Mouse (Mus musculus): ENCODE measurements around the gene Cd46. TPM values are rescaled to one million over a fixed set of nuclear protein-coding genes. Genes with fewer than 3 reads are reported as not detected.
A peak's percentile ranks its signal among the peaks of the same experiment; 100 is the strongest.

The Cd46 gene
- total RNA-seq, 2 experiments from 2014 or later: 0.33 to 1.9 TPM

DNA sequence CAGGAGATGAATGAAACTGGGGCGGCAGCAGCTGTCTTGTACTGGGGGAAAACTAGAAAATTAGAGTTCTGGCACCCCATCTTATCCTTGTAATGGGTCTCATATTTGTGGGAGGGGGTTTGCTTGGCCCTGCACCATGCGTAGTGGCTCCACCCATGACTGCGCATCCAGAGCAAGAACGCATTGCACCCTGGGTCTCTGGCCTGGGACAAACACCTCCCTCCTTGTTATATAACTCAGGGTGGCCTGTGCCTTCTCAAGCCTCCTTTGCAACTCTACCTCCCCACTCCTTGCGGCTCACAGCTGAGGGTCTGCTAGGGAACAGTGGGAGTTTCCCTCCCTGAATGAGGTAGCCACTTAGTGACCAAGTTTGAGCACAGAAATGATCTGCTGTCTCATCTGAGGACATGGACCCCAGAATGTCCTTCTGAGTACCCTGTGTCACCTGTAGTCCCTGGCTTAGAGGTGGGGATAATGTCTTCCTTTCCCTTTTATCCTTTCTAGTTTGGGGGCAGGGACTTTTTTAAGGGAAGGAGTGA, 72.9 kb downstream of the Cd46 start:
- no peak for ATAC-seq (replicated peaks; ENCODE audit: poor library complexity)

DNA sequence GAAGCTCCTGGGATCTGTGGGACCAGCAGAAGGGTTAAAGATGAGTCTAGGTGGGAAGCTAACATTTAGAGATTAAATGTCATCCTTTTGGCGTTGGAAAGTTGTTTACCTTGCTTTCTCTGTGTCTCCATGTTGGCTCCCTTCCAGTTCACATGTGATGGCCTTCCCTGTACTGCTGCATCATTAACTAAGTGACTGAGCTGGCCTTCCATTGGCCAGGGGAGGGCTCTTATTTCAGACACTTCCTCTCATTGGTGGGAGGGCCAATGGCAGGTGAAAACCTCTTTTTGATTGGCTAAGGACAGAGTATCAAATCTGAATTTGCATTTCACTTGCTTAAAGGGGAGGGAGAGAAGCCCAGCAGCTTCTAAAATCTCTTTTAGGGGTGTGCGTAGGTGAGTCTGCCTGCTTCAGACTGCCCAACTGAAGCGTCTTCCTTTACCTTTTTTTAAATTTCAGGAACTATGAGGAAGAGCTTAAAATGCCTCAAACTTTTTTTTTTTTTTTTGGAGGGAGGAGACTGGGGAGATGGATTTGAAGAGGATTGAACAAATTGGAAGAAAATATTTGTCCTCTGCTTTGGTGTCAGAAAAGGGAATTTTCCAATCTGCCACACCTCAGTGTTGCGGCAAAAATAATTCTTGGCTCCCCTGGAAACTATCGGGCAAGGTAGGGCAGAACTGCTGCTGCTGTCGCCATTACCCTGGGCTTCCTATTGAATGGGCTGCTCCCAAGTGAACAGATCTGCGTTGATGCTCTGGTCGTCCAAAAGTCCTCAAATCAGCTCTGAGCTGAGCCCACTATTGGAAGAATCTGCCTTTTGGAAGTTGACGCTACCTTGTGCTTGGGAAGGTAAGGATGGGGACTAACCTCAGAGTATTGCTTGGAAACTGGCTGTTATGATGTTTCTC, 73.7 kb downstream of the Cd46 start:
- ATAC-seq (replicated peaks; ENCODE audit: poor library complexity): peak; percentile 63

DNA sequence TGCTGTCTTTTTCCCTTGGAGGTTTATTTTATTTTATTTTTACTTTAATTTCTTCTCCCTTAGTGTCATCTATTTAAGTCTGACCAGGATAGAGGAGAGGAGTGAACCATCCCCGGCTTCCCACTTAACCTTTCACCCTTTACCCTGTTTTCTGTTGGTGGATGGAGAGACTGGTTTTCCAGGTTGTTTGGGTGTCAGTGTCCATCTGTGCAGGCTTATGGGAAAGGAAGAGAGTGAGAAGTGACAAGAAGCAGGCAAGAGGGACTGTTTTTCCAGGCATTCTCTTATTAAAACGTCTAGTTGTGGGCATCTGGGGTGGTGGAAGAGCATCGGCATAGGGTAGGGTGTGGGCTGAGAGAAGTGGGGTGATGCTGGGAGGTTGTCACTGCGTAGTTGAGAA, 74.4 kb downstream of the Cd46 start:
- no peak for ATAC-seq (replicated peaks; ENCODE audit: poor library complexity)

DNA sequence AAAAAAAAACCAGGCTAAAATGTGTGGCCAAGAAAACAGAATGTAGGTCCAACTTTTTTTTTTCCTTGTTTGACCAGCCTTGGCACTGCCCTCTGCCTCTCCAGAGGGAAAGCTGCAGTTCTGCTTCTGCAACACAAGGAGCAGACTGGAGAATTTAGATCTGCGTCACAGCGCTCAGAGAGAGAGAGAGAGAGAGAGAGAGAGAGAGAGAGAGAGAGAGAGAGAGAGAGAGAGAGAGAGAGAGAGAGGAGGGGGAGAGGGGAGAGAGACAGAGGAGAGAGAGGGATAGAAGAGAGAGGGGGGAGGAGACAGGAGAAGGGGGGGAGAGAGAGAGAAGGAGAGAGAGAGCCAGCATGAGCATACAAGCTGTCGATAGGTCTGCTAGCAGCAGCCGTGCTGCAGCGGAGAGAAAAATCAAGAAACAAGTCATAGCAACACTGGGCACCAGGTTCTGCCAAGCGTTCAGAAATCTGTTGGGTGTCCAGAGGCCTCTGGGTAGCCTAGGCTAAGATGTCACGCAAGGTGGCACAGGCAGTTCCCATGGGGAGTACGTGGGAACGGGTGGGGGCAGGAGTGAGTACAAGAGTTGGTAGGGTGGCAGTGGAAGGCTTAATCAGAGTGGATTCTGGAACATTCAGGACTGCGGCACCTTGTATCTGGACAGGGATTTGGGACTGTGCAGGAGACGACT, 75.1 kb downstream of the Cd46 start:
- ATAC-seq (replicated peaks; ENCODE audit: poor library complexity): no peak

DNA sequence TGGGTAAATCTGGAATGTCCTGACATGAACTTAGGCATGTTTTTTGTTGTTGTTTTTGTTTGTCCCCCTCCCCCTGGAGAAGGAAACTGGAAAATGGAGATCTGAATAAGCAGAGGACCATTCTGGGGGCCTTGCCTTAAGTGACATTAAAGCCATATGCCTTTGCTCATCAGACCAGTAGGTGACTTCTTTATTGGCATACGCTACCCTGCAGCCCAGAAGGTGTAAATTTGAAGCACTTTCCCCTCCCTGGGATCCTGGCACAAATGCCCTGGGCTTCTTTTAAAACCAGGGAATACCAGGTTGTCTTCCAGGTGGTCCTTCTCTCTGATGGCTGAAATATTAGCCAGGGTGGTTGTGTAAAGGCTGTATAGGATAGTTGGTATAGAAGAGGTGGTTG, 76.8 kb downstream of the Cd46 start:
- ATAC-seq (replicated peaks; ENCODE audit: poor library complexity): no peak

DNA sequence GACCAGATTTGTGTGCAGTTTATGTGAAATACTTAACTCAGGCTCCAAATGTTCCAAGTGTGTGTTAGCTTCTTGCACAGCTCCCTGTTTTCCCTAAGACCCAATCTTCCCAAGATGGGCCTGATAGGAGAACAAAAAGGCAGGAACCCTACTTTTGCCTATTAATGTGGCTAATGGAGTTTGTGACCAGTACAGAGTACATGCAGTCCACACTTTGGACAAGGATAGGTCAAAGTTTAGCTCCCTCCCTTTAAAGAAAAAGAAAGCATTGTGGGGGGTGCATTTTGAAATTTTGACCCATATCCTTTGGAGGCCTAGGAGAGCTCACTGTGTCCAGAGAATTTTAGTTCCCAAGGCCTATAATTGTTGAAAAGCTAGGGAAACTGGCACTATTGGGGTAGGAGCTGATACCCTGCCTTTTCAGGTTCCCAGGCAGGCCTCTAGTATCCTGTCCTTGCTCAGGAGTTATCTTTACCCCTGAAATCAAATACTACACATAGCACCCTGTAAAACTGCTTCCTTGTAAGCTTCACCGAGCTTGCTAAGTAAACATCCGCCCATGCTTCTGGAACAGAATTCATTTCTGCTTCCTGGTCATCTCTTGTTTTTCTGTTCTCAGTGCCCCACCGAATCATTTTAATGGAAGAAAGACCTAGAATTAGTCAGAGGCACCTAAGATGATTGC, 77.7 kb downstream of the Cd46 start:
- no peak for ATAC-seq (replicated peaks; ENCODE audit: poor library complexity)

DNA sequence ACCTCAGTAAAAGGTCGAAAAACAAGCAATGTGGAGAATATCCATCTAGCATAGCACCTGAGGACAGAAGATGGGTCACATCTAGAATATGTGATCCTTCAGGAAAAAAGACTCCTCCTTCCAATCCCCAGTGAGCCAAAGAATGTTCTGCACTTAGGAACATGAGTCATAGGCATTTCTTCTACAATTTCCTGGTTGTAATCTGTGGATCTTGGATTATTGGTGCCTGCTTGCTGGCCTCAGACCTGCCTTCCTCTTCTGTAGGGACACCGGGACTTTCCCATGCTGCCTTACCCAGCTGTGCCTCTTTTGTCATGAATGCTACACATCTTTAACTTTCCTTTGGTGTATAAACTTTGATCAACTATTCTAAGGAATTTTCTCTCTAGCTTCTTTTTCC, 79.5 kb downstream of the Cd46 start:
- ATAC-seq (replicated peaks; ENCODE audit: poor library complexity): no peak

DNA sequence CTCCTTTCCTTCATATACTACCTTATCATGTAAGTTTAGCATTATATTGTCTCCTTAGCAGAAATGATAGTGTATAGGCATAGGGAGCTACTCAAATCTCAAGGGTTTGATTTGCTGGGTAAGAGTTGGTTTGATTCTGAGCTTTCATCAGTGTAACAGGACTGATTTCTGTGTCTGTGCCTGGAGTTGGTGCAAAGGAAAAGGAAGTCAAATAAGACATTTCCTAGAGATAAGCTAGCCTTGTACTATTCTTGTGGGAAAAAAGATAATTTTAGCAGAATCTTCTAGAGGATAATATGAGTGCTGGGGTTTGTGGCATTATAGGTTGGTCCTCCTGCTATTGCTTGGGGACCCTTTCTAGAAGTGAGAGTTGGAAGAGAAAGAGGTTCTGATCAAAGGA, 85.8 kb downstream of the Cd46 start:
- ATAC-seq (replicated peaks; ENCODE audit: poor library complexity): no peak

DNA sequence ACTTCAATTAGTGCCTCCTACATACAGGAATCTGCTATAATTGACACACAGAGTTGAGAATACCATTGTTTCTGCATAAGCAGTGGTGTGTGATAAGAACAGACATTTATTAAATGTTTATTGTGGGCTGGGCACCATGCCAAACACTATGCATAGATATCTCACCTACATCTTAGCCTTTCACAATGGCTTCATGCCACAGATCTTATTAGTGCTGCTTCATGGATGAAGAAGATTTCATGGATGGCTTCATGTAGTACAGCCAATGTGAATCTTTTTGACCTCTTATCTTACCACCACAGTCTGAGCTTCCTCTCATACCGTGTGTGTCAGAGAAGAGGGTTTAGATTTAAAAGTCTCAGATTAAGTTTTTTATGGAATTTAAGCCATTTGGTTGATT, 87.9 kb downstream of the Cd46 start:
- peak; percentile 58 for ATAC-seq (replicated peaks; ENCODE audit: poor library complexity)

DNA sequence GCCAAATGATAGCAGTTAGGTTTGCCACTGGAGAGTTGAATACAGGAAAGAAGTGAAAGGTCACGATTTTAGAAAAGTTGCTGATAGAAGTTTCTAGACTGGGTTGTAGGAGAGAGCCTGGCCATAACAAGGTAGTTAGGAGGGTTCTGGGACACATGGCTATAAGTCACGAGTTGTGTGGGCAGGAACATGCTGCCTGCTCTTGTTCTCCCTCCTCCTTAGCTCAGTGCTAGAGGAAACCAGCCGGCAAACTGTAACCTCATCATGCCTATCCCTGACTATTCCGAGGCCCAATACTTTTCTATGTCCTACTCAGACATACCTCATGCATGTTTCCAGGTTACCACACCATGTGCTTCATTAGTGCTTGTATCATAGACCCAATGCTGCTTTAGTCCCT, 88.7 kb downstream of the Cd46 start:
- ATAC-seq (replicated peaks; ENCODE audit: poor library complexity): no peak

DNA sequence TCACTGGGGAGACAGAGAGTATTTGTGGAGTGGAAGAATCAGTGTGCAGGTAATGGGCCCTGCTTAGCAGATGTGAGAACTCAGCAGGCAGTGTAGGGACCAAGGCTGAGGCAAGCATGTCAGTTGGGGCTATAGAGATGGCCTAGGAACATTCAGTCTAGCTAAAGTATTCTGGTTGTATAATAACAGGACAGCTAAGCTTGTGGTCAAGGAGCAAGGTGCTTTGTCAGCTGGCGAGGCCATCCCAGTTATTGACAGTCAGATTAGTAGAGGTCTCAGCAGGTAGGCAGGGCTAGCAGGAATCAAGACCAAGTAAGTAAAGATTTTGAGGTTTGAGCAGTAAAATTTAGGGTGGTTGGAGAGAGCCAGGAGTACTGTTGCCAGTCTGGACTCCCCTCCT, 93.7 kb downstream of the Cd46 start:
- ATAC-seq (replicated peaks; ENCODE audit: poor library complexity): no peak

DNA sequence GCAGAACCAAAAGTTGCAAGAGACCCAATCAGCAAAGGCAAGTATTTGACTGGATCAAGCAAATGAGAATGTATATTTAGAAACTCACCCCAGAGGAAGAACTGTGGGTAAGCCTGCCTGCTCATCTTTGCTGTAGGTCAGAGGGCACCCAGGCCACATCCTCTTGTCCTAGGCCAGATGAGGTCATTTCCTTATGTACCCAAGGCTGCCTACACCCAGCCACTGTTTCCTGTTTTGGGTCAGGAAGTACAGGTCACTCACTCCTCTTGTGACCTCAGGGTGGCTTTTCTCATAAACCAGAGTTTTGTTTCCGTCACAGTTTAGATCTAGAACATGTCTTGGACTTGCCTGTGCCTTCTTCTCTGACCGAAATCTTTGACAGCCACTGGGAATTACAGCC, 96.9 kb downstream of the Cd46 start:
- ATAC-seq (replicated peaks; ENCODE audit: poor library complexity): peak; percentile 93

DNA sequence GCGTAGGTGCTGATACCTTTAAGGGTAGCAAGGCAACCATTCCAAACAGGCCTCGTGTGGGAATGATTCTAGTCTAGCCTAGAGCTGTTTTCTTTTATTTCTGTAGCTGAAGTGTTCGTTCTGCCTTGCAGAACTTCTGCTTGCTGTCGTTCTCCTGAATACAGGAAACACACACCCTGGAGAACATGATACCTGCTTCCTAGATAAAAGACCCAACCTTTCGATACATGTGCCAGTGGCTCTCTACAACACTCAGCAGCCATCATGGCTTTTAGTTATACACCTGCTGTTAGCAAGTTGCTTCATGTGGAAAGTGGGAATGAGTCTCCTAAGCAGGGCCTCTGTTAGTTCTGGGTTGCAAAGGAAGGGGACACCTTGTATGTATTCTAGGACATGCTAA, 97.8 kb downstream of the Cd46 start:
- ATAC-seq (replicated peaks; ENCODE audit: poor library complexity): no peak

DNA sequence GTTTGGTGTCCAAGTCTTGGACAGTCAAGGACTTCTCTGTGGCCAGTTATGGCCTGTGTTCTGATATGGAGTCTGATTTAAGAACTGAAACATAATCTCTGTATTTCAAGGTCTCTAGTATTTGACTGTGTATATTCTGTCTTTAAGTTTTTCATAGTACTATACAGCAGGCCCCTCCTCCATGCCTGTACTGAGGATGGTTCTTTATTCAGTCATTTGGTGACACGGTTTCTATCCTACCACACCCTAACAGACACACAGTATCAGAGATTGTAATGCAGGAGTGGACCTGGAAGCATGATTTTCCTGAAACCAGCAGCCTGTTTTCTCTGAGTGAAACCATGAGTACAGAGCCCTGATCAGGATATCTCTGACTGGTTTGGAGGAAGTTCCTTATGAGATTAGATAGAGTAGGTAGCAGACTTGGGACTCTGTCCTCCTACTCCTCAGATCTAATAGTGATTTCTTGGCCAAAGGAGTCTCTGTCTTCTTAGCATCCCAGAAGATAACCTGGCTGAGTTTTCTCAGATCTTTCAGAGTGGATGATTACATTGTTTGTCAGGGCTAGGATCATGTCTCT, 98.5 kb downstream of the Cd46 start:
- no peak for ATAC-seq (replicated peaks; ENCODE audit: poor library complexity)

DNA sequence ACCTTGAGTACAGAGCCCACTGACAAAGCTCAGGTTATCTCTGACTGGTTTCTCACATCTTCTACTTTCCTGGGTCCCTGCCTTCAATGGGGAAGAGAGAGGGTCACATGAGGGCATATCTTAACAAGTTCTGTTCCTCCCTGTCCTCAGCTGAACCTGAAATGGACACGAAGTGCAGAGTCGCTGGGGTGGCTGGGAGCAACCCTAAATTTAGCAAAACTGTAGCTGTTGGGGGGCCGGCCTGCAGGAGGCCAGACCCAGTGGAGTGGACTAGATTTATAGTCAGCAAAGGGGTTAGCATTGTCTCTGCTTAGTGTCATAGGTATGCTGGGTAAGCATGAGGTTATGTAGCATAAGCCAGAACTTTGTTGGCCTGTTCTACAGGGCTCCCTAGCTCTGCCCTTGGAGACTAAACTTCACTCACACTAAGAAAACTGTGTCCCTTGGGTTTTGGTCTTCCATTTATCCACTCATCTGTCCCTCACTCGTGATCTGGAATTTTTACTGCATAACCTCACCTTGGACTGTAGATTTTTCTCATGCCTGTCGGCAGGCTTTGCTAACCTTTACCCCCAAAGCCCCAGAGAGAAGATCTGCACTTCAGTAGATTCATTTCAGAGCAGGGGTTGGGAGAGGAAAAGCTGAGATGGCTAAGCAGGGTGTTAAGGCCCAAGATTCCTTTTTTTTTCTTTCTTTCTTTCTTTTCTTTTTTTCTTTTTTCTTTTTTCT, 99.3 kb downstream of the Cd46 start:
- no peak for ATAC-seq (replicated peaks; ENCODE audit: poor library complexity)

DNA sequence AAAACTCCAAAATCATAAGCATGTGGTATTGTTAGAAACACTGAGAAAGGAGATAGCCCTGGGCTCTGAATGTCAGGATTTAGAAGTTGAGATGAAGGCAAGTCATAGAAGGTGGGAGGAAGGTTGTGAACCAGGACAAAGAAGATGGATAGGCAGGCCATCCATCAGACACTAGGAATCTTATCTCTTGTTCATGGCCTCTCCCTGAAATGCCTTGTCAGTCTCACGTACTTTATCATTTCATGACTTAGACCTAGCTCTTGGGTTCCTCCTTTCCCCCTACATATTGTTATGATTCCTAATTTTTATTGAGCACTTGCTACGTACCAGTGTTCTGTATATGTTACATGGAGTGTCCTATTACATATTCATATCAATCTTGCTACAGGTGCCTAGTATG, 100.4 kb downstream of the Cd46 start:
- no peak for ATAC-seq (replicated peaks; ENCODE audit: poor library complexity)

DNA sequence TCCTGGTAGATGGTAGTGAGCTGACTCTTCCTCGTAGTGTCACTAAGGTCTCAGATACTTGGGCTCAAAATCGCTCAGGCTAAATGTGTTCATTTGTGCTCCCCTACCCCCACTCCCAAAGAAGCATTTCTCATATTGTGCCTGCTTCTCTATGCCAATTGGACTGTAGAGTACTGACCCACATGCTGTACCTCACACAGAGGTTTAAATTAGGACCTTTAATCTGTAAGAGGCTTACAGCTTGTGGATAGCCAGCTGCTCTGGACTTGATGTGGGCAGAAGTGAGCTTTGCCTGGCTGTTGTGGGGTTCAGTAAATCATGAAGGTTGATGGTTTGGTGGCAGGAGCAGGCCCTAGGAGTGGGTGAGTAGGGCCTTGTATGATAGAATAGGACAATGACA, 101.1 kb downstream of the Cd46 start:
- no peak for ATAC-seq (replicated peaks; ENCODE audit: poor library complexity)

DNA sequence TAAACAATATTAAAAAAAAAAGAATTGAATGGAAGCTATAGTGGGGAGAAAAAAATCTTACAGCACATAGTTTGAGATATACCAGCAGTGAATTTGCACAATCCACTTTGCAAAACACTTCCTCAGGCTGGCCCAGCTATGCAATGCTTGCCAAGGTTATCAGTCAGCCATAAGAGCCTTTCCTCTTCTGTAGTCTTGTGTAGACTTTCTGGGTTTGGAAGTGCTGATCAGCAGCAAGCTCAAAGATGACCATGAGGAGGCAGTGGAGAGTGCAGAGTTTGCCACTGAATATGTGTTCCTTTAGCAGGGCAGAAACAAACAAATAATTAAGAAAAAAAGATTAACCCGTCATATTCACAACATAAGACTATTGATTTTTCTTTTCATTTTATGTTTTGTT, 103.0 kb downstream of the Cd46 start:
- peak; percentile 63 for ATAC-seq (replicated peaks; ENCODE audit: poor library complexity)
